Mouse (Mus musculus) cerebellum, postnatal 4 days (tissue): Measurements from ENCODE around the gene Abcd3.
A peak's percentile ranks its signal among the peaks of the same experiment; 100 is the strongest.

Experiments used
- DNase-seq, 2 experiments: peaks; one replicate each; pipeline ENCODE4 v3.0.0; 2022; ENCODE audit warnings: low spot score in 2 of 2, mixed read lengths in 1 of 2

Abcd3 gene

GRCm38 (mm10) chr3:121814877-121815548 lies at the start of gene Abcd3:
Abcd3 (minus strand) TSS chr3:121815302.
- DNase-seq: peak; percentile 86 to 96

DNA sequence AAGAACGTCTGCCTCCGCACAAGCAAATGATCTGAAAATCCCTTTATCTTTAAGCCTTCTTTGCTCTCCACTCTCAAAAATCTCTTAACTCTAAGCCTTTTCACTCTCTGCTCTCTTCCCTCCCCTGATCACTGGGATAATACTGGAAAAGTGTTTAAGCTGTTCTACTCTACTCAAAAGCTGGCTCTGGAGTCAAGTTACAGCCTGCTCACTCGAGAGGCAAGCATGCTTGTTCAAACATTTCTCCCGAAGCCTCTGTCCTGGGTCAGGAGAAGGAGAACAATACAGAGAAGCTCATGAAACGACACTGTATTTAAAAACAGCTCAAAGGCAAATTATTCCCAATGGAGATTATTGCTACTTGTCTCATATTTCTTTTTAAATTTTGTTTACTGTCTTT lies 44.0 kb upstream of the Abcd3 start:
- no peak for DNase-seq

DNA sequence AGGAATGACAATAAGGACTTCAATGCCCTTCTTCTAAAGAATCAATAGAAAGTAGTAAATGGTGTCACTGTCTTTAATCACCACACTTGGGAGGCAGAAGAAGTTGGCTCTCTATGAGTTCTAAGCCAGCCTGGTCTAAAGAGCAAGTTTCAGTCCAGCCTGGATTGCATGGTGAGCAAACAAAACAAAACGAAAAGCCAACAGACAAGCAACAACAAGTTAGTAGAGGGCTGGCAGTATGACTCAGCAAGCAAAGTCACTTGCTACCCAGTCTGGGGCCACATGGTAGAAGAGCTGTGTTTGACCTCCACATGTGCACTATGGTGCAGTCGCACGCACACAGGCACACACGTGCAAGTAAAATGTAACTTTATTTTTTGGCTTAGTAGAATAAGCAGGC lies 41.0 kb upstream of the Abcd3 start:
- no peak for DNase-seq

DNA sequence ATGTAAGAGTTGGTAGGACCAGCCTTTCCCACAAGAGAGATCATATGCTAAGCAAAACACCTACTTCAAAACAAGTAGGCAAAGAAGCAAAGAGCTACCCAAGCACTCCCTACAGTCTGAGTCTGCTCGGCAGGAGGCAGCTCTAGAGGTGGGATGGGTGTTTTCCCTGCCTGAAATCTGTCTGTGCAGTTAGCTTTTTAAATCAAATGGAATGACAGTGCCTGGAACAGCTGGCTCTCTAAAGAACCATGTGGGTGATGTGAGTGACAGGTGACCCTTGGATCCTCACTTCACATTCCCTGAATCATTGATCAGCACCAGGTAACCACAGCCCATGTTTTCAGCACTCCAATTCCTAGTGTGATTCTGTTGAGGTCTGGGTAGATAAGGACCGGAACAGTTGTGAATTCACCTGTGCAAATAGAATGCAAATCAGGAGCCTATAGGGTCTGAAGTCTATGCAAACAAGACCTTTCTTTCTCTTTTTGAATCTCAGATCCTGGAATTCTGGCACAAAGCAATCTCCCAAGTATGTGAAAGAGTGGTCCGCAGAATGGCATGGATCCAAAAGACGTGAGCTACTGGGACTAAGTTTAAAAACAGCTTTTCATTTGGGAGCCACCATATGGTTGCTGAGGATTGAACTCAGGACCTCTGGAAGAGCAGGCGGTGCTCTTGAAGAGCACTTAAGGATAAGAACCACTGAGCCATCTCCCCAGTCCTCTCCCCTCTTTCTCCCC lies 38.8 kb upstream of the Abcd3 start:
- DNase-seq: no peak

GRCm38 (mm10) chr3:121852074-121852826 lies 37.1 kb upstream of the Abcd3 start:
- no peak for DNase-seq

- DNase-seq: no peak
These were observed 35.9 kb upstream of the Abcd3 start for GRCm38 (mm10) chr3:121851006-121851405.

DNA sequence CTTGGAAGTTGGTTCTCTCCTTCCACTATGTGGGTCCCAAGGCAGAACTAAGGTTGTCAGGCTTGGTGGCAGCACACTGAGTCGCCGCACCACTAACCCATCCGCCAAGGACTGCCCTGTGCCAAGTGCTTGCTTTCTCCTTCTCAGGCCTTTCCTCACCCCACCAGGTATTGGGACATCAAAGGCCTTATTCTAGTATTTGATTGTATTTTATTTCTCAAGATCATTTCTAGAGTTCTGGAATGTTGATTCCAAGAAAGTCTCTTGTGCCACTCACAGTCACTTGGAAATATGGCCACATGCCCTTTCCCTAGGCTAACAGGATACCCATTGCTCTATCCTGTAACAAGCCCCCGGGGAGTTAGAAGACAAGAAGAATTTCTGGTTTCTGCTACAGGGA lies 35.3 kb upstream of the Abcd3 start:
- no peak for DNase-seq

DNA sequence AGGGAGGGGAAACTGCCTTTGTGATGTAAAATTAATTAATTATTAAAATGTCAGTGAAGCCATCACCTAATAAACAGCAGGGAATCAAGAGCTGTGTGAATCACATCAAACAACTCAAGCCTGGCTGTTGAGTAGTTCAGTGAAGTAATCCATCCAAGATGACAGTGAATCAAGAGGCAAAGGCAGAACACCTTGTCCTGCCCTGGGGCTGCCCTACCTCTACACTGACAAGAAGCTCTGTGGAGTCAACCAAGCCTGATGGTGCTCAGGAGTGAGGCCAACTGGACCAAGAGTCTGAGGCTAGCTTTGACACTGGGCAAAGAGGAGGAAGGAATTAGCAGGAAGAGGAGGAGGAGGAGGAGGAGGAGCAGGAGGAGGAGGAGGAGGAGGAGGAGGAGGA lies 32.2 kb upstream of the Abcd3 start:
- no peak for DNase-seq

DNA sequence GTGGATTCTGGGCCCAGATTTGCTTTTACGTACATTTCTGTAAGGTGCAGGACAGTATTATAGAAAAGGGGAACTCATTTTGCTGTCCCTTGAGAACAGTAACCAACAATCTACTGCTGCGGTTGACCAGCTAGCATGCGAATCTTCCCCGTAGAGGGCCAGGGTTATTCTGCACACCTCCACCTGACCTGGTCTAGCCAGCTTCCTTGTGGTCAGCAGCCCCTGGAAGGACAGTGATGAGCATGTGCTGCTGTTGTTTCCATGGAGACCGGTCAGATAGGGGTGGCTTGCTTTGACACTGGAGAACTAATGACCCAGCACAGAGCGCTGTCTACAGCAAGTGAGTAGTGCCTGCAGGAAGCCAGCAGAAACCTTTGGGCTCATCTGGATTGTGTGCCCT lies 29.6 kb upstream of the Abcd3 start:
- no peak for DNase-seq

- DNase-seq: no peak
These were observed 28.9 kb upstream of the Abcd3 start for GRCm38 (mm10) chr3:121844013-121844412.

GRCm38 (mm10) chr3:121843254-121843653 lies 28.2 kb upstream of the Abcd3 start:
- DNase-seq: no peak

DNA sequence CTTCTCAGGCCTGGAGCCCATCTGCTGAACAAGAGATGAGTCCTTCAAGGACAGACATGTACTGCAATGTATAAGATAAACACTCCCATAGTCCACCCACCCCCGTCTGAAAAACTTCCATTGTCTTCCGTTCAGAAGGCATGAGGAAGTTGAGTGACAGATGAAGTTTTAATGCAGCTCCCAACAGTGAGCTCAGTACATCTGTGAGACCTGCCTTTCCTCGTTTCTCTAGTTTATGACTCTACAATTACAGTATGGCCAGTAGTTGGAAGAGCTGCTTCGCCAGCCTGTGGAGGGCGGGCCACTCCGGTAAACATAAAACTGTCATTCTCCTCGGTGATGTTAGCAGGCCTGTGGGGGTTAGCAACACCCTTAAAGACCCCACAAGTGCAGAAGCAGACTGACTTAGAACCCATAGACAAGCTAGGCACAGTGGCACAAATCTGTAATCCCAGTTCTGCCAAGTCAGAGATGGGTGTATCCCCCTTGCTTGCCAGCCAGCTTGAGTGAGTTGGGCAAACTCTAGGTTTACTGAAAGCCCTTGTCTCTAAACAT lies 27.3 kb upstream of the Abcd3 start:
- no peak for DNase-seq

DNA sequence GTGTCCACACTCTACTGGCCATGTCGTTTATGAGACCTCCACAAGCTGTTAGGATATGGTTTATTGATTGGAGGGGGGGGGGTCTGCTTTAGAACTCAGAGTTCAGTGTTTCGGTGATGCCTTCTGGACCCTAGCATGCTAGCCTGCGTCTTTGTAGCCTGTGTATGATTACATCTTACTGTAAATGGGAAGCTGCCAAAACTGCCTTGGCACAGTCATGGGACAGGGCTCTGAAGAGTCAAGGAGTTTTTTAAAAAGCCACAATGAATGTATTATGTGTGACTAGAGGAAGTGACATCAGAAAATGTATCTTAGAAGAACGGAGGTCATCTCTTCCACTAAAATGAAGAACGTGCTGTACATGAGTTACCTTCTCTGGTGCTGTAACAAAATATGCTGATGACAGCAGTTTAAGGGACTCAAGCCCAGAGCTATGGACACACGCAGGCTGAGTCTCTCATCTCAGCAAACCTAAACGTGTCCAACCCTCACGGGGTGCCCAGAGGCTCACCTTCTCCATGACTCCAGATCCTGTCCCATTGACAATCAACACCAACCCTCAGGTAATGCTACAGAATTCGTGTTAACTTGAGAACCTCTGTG lies 26.4 kb upstream of the Abcd3 start:
- no peak for DNase-seq

DNA sequence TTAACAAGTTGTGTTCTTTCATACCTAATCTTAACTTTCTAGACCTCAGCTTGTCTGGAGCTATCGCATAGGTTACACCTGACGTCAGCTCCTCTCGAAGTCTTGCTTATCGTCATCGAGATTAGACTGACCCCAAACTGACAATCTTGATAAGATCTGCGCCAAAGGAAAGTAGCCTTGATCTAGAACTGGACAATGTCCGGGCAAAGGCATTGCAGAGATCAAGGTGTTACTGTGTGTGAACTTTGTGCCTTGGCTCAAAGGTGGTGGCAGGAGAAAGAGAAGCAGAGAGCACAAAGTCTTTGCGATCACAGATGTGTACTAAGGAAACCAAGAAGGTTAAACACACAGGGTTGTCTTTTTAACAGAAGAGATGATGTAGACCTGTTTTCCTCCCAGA lies 25.2 kb upstream of the Abcd3 start:
- DNase-seq: no peak

GRCm38 (mm10) chr3:121834732-121835131 lies 19.6 kb upstream of the Abcd3 start:
- no peak for DNase-seq

DNA sequence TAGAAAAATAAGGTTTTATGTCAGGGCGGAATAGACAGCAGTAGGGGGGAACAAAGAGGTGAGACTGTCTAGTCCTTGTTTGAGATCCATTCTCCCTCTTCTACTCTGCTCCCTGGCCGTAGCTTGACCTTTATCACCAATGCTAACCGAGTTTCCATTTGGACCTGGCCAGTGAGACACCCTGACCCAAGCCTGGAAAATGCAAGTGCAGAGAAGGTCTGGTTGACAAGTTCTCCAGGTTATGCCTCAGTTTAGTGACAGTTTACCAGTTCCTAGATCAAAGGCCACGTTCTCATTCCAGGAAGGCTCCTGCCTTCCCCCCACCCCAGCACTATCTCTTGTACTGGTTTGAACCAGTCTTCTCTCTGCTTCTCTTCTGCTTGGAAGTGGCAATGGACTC lies 19.1 kb upstream of the Abcd3 start:
- DNase-seq: no peak

DNA sequence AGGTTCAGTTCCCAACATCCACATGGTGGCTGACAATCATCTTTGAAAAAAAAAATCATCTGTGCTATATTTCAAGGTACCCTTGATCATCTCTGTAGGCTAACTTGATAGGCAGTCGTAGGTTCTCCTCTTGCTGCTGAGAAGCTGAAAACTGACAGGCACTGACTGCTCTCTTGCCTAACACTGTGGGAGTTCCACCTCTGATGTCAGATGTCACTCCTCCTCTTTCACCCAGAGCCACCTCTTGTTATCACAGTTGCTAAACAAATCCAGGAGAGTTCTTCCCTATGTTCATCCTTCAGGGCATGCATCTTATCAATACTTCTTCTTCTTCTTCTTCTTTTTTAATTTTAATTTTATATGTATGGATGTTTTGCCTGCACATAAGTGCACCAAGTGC lies 10.0 kb upstream of the Abcd3 start:
- no peak for DNase-seq

GRCm38 (mm10) chr3:121824319-121824718 lies 9.2 kb upstream of the Abcd3 start:
- no peak for DNase-seq

- DNase-seq: no peak
These were observed 7.5 kb upstream of the Abcd3 start for GRCm38 (mm10) chr3:121822643-121823042.

GRCm38 (mm10) chr3:121821559-121822143 lies 6.5 kb upstream of the Abcd3 start:
- DNase-seq: no peak

DNA sequence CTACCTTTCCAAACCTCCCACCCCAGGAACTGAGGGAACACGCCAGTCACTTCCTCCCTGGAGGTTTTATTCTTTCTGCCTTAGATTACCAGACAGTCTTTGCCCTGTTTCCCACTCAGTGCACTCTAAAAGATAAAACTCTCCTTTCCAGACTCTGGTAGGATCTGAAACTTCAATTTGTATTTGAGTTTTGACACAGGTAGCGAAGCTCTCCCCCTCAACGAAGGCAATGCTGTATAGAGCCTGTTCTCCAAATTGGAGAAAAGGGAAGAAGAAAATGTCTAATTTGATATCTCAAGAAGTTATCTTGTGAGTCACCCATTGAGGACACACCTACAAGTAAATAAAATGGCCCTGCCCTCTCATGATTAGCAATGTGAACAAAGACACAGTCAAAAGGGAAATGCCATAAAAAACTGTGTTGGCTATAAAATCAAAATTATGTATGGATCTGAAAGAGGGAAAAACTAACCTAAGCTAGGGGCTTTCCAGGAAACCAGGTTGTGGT lies 4.6 kb upstream of the Abcd3 start:
- no peak for DNase-seq
